ENCODE assay signal across 25 mouse cellular contexts in the genomic region with DNA sequence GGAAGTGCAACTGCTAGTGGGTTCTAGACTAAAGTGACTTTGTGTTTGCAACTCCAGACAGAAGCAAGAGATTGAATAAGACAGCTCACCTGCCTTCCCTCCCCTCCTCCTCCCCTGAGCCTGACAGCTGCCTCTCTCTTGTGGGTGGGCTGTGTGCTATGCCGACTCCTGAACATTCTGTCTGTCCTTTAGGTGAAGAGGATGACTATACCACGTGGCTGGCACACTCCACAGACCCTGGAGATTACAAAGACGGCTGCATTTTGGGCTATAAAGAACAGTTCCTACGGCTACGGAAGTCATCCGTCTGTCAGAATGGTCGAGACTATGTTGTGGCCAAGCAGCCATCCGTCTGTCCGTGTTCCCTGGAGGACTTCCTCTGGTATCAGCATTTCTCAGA. TPM values are rescaled to one million over a fixed set of nuclear protein-coding genes. Genes with fewer than 3 reads are reported as not detected.
DNase-seq lines count a peak whose midpoint lies in the region; ATAC-seq and TF ChIP-seq lines count a peak whose summit lies in the region.
"Had no signal": no experiment of that assay in that cellular context is flagged by ENCODE, and none has a peak within 500 bp of the region (broad histone marks: within the 10 kb centered on the region; RNA-seq: fewer than 3 reads in every experiment).

No protein-coding gene starts in this region.

- DNase-seq in heart, adult 18-20 months: no peak
- DNase-seq in left cerebral cortex, adult 2 months (ENCODE audit: extremely low spot score in 1 of 2, low spot score in 2 of 2): no peak
- no peak for DNase-seq in left cerebral cortex, adult 9 months (ENCODE audit: low spot score in 2 of 2)
- no peak for DNase-seq in ovary, postnatal 14 days (ENCODE audit: low spot score)
- DNase-seq in forebrain, embryonic 14.5 days (ENCODE audit: low spot score): no peak
- DNase-seq: adrenal gland, postnatal 10 days; cerebellum, adult 11-12 months; cerebellum, postnatal 10 days; embryo, embryonic 11 days; gastrocnemius, adult 2 months; gastrocnemius, postnatal 25 days; heart, adult 2 months; heart, postnatal 14 days; kidney, adult 11 months had no signal

- 0 out of 2 replicates have a peak overlapping the region, but pooled peaks have one; percentile 5 for H3K9ac ChIP-seq in heart, embryonic 11.5 days (ENCODE audit: low read depth, low read length)
- H3K9ac ChIP-seq in forebrain, embryonic 14.5 days (ENCODE audit: low read length): no peak overlapping the region
- H3K9ac ChIP-seq: embryonic facial prominence, embryonic 12.5 days; hindbrain, embryonic 13.5 days had no signal

- WGBS in heart, embryonic 11.5 days (ENCODE audit: insufficient replicate concordance): 63% methylated on average over 9 of the region's 9 CpGs
- WGBS in forebrain, embryonic 14.5 days: 90% methylated on average over 9 of the region's 9 CpGs

- no peak overlapping the region for H3K4me3 ChIP-seq in heart, embryonic 11.5 days (ENCODE audit: low read depth, low read length)
- no peak overlapping the region for H3K4me3 ChIP-seq in left cerebral cortex, adult 2 months
- no peak overlapping the region for H3K4me3 ChIP-seq in forebrain, embryonic 14.5 days (ENCODE audit: low read depth, low read length)
- H3K4me3 ChIP-seq: embryonic facial prominence, embryonic 12.5 days; gastrocnemius, adult 2 months; heart, adult 2 months; hindbrain, embryonic 13.5 days had no signal

- TF ChIP-seq CTCF in left cerebral cortex, adult 2 months (IDR thresholded peaks at IDR 0.05): no peak

- H3K27ac ChIP-seq in heart, embryonic 11.5 days (ENCODE audit: low read depth, low read length): no peak overlapping the region
- H3K27ac ChIP-seq in left cerebral cortex, adult 2 months: peak overlapping the region; percentile 17; the same call in 1 of the 2 replicates
- H3K27ac ChIP-seq in forebrain, embryonic 14.5 days (ENCODE audit: low read depth, low read length): no peak overlapping the region
- H3K27ac ChIP-seq: embryonic facial prominence, embryonic 12.5 days; gastrocnemius, adult 2 months; heart, adult 2 months; hindbrain, embryonic 13.5 days; hindbrain, postnatal 0 days had no signal

- no peaks in the 10 kb centered on the region for H3K9me3 ChIP-seq in heart, embryonic 11.5 days (replicated peaks; ENCODE audit: control insufficient read depth, low read length)
- no peaks in the 10 kb centered on the region for H3K9me3 ChIP-seq in forebrain, embryonic 14.5 days (replicated peaks; ENCODE audit: control insufficient read depth, low read length)
- H3K9me3 ChIP-seq: embryonic facial prominence, embryonic 12.5 days; G1E; hindbrain, embryonic 13.5 days had no signal

- ATAC-seq in heart, embryonic 11.5 days (replicated peaks; ENCODE audit: insufficient number of reproducible peaks, low FRiP score, low TSS enrichment): no peak
- peak; percentile 42; the same call in 1 of the 2 replicates for ATAC-seq in granulocyte monocyte progenitor cell, adult 5-6 weeks (replicated peaks; ENCODE audit: poor library complexity, severe bottlenecking)
- no peak for ATAC-seq in forebrain, embryonic 14.5 days
- ATAC-seq: forebrain, embryonic 16.5 days; hindbrain, postnatal 0 days had no signal

- peaks cover 5% of the 10 kb centered on the region; the same call in 1 of the 2 replicates for H3K4me1 ChIP-seq in heart, embryonic 11.5 days (ENCODE audit: control insufficient read depth, insufficient read depth, low read length)
- H3K4me1 ChIP-seq in forebrain, embryonic 14.5 days (ENCODE audit: control insufficient read depth, insufficient read depth, low read length): no peaks in the 10 kb centered on the region
- H3K4me1 ChIP-seq: embryonic facial prominence, embryonic 12.5 days; hindbrain, embryonic 13.5 days had no signal

- no peaks in the 10 kb centered on the region for H3K27me3 ChIP-seq in heart, embryonic 11.5 days (ENCODE audit: control insufficient read depth, insufficient read depth, low read length)
- no peaks in the 10 kb centered on the region for H3K27me3 ChIP-seq in forebrain, embryonic 14.5 days (replicated peaks; ENCODE audit: control insufficient read depth, insufficient read depth, low read length)
- H3K27me3 ChIP-seq: embryonic facial prominence, embryonic 12.5 days; hindbrain, embryonic 13.5 days had no signal

- H3K36me3 ChIP-seq in heart, embryonic 11.5 days (ENCODE audit: control insufficient read depth, insufficient read depth, low read length): peaks cover 30% of the 10 kb centered on the region
- H3K36me3 ChIP-seq in forebrain, embryonic 14.5 days (ENCODE audit: control insufficient read depth, insufficient read depth, low read length): peaks cover 93% of the 10 kb centered on the region

- intact Hi-C loops in left cerebral cortex, adult 2 months (cut with DNase I): no loop called here

- no peak overlapping the region for H3K4me2 ChIP-seq in heart, embryonic 11.5 days
- no peak overlapping the region for H3K4me2 ChIP-seq in forebrain, embryonic 14.5 days (ENCODE audit: low read length)
- H3K4me2 ChIP-seq: embryonic facial prominence, embryonic 12.5 days; hindbrain, embryonic 13.5 days had no signal

RNA-seq across cellular contexts. Expression of a gene that starts 16.3 kb away (rescaled TPM):
- 70.4 and 77.2 TPM in 2 replicates for polyA plus RNA-seq in heart, embryonic 11.5 days (2014; fragmentation: Nextera tagmentation; extraction: Ambion mirVana)
- 10 to 100 TPM; 49.7 to 55.1 TPM for total RNA-seq in heart, adult 18-20 months (2021)
- 1 to 10 TPM in 1 of 2 experiments, not detected in 1; 1.0 TPM for total RNA-seq in left cerebral cortex, adult 2 months (2021)
- not detected in 2 replicates for total RNA-seq in granulocyte monocyte progenitor cell, adult 5-6 weeks (2014; fragmentation: Nextera tagmentation)
- not detected in 2 replicates for total RNA-seq in granulocyte monocyte progenitor cell, adult 5-6 weeks (2017)
- not detected in 2 replicates for polyA plus RNA-seq in forebrain, embryonic 14.5 days (2014; fragmentation: Nextera tagmentation; extraction: Ambion mirVana)
- total RNA-seq: adrenal gland, postnatal 10 days; adrenal gland, postnatal 4 days; G1E; gastrocnemius, adult 2 months; gastrocnemius, postnatal 25 days; hematopoietic stem cell, adult 5-6 weeks; hindbrain, postnatal 0 days had no signal
- polyA plus RNA-seq: forebrain, embryonic 11.5 days; G1E; intestine, embryonic 14.5 days had no signal

RNA-seq across cellular contexts. Expression of a gene that starts 35.3 kb away (rescaled TPM):
- 25.0 and 28.9 TPM in 2 replicates for polyA plus RNA-seq in heart, embryonic 11.5 days (2014; fragmentation: Nextera tagmentation; extraction: Ambion mirVana)
- under 1 TPM in 1 of 2 experiments, not detected in 1; 0.33 TPM for total RNA-seq in heart, adult 18-20 months (2021)
- total RNA-seq in left cerebral cortex, adult 2 months (2021): 10 to 100 TPM; 18.9 to 21.2 TPM
- total RNA-seq in granulocyte monocyte progenitor cell, adult 5-6 weeks (2014; fragmentation: Nextera tagmentation): 11.6 and 14.3 TPM in 2 replicates
- total RNA-seq in granulocyte monocyte progenitor cell, adult 5-6 weeks (2017): 12.9 and 16.2 TPM in 2 replicates
- 32.6 and 42.0 TPM in 2 replicates for polyA plus RNA-seq in forebrain, embryonic 14.5 days (2014; fragmentation: Nextera tagmentation; extraction: Ambion mirVana)
- total RNA-seq: gastrocnemius, adult 2 months had no signal

Comparison
In these comparisons a context has a peak if more than half of its experiments do, and no peak if none do; other contexts are left out.
1. RNA of a gene that starts 16.3 kb away (total RNA-seq): 49.7 to 55.1 TPM in heart, adult 18-20 months; 1.0 TPM in left cerebral cortex, adult 2 months and not detected in granulocyte monocyte progenitor cell, adult 5-6 weeks; every median in the first group is over 10 times any median in the second.
2. RNA of a gene that starts 35.3 kb away (total RNA-seq): 18.9 to 21.2 TPM in left cerebral cortex, adult 2 months and 11.6 to 16.2 TPM in granulocyte monocyte progenitor cell, adult 5-6 weeks; 0.33 TPM in heart, adult 18-20 months; every median in the first group is over 4 times any median in the second.